Mouse (Mus musculus): ENCODE data around the gene Brd4. TPM values are rescaled to one million over a fixed set of nuclear protein-coding genes. Genes with fewer than 3 reads are reported as not detected.
A peak's percentile ranks its signal among the peaks of the same experiment; 100 is the strongest.

Gene Brd4
- total RNA-seq, 2 experiments from 2014 or later, result 75.4 to 77.0 TPM

DNA sequence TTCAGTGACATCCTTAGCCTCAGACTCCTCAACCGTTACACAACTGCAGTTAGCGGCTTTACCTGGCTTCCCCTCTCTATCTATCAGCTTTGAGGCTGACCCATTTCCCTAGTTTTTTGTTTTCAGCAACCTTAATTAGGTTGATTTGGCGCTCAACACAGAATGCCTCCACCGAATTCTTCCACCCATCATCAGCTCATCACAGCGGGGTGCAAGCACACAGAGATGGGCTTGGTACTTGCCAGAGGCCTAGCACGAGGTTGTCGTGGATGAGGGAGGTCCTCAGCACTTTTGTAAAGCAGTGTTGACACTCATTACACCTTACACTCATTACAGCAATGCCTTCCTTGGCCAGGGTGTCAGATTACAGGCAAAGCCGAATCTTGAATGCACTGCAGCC is 101.5 kb downstream of the Brd4 start:
- intact Hi-C loops (cut with DNase I), result no loop called here
- DNase-seq, result no peak

DNA sequence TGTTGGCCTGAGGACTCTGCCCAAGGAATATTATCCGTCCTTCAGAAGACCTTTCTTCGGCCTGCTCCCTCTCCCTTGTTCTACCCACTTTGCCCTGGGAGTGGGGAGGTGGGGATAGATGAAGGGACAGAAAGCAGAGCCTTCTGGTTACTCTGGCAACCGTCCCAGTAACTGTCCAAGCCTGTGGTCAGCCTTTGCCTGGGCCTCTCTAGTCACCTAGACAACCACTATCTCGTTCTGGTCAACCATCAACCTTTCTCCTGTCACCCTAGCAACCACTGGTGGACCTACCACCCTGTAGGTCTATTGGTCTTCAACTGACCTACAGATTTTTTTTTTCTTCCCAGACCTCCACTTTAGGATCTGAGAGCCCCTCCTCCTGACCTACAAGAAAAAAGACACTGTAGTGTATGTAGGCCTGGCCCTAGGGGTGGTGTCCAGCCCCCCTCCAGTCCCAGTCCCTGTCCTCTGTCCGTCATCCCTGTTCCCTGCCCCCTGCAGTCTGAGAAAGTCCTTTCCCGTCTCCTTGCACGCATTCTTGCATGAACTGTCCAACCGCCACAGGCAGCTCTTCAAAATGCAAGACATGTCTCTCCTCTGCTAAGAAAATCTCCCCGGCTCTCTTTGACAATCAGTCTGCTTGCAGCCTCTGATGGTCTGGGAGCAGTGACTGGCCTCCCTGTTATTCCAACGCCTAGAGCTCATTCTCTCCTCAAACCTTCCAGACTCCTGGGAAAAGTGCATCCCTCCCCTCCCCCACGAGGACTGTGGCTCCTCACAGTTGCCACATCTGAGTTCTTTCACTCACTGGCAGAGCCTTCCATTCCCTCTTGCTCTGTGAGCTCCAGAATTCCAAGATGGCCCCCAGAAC is 104.7 kb downstream of the Brd4 start:
- no peak for DNase-seq
- intact Hi-C loops (cut with DNase I), result no loop called here

DNA sequence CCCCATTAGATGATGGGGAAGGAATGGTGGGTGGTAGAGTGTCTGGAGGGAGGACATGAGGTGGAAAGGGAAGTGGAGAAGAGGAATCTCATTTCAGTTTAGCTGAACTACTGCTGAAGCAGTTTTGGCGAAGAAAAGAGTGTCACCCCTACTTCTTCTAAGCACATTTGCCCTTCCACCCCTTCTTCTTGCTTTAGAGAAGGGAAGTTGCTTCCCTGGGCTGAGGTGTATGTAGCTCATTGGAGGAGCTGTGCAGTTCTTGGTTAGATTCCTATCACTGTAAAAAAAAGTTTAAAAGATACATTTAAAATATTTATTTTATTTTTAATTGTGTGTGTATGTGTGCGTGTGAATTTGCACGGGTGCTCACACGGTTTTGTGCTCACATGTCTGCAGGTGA is 107.6 kb downstream of the Brd4 start:
- no peak for DNase-seq
- intact Hi-C loops (cut with DNase I), result no loop called here

DNA sequence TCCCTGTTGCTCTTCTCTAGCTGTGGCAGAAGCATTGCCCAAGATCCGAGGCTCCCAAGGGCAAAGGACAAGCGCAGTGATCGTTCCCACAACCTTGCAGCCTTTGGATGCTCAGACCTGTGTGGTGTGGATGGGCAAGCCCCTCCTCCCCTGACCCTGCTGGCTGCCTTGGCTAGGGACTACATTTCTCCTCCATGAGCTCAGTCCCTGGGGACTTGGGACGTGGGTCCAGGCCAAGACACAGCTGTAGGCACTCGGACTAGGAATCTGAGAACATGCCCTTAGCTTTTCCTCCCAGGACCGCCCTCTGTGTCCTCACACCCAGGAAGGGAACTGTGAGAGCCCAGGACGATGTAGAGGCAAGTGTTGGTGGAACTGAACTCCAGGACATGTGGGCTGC is 111.4 kb downstream of the Brd4 start:
- peak; percentile 90 to 93 for DNase-seq
- intact Hi-C loops (cut with DNase I), result no loop called here

DNA sequence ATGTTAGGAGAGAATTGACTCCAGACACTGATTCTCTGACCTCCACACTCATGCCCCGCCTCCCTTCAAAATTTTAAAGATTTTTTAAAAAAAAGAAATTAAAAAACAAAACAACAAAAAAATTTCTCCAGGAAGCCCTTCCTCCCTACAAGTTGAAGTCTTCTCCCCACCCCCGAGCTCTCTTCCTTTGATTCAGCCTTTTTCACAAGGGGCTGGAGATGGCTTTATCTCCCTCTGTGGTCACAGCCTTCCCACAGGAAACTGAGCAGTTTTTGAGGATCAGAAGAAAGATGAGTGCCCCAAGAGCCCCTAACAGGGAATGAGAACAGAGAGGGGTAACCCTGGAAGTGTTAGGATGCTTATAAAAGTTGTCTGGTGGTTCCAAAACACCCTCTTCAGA is 112.0 kb downstream of the Brd4 start:
- DNase-seq, result no peak
- intact Hi-C loops (cut with DNase I), result no loop called here

DNA sequence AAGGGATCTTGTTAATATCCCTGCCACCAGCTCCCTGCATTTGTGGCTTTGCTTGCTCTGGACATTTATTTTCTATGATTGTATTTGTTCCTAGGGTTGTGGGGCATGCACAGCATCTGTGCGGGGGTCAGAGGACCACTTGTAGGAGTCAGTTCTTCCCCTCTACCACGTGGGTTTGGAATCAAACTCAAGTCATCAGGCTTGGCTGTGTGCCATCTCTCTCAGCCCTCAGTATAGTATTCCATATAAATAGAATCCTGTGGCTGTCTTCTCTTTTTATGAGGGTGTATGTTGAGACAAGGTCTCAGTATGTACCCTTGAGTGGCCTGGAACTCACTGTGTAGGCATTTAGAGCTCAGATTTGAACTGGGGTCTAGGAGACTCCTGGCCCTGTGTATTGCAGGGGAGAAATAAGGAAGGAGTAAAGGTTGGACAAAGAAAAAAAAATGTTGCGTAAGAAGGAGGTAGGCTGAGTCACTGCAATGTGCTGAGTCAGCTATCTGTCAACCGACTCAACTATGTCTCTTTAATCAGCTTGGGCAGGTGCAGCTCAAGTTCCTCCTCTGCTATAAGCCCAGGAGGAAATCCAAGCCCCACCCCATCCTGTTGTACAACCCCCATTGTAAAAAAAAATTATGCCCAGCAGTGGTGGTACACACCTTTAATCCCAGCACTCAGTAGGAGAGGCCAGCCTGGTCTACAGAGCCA is 114.8 kb downstream of the Brd4 start:
- intact Hi-C loops (cut with DNase I), result no loop called here
- no peak for DNase-seq

DNA sequence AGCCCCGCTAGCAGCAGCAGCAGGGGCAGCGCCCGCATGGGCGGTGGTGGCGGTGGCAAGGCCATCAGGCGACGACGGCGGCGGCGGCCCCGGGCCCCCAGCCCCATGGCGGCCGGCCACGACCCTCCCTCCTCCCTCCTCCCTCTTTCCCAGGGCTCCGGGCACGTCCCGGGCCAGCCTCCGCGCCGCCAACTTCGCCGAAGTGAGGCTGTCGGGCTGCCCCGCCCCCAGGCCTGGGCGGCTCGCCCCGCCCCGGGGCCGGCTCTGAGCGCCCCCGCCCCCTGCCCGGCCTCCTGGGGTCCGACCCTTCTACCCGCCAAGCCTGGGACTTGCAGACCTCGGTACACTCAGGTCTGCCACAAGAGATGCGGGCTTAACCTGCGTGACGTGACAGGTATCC is 117.8 kb downstream of the Brd4 start, which contains the start of gene Notch3:
Notch3 (minus strand) TSS at position 166 of the 400 bp plus-strand sequence.
- intact Hi-C loops (cut with DNase I), result loop anchor here (1.0 kb wide), 1 partner anchor 43 kb away; no protein-coding TSS in a partner anchor
- DNase-seq, result peak; percentile 64 to 74

DNA sequence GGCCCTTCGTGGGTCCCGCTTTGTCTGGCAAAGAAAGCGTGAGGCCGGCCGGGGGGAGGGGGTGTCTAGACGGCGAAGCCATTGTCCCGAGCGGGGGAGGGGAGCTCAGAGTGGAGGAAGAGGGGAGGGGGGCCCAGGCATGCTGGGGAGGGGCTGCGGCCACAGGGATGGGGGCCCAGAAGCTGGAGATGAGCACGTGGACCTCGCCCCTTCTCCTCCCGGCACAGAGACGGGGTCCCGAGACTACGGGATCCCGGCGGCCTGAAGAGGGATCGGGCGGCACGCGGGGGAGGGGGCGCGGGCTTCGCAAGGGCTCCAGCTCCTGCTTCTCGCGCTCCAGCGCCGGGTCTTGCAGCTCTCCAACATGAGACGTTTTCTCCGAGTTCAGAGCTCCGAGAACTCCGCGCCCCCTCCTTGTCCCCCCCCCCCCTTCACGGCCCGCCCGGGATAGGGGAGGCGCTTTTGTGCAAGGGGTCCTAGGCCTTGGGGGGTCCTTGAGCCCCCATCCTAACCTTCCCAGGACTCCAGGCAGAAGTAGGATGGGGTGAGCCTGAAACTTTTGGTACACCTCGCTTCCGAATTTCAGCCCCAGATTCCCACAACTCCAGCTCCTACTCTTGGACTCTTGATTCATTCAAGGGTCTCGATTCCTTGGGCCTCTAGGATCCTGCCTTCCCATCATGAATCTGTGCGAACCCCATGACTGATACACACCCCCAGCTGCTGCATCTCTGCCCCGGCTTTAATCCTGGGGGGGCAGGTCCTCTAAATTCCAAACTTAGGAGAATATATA is 118.5 kb downstream of the Brd4 start:
- DNase-seq, result peak; percentile 74 to 75
- intact Hi-C loops (cut with DNase I), result loop anchor here (1.0 kb wide), 1 partner anchor 43 kb away; no protein-coding TSS in a partner anchor

DNA sequence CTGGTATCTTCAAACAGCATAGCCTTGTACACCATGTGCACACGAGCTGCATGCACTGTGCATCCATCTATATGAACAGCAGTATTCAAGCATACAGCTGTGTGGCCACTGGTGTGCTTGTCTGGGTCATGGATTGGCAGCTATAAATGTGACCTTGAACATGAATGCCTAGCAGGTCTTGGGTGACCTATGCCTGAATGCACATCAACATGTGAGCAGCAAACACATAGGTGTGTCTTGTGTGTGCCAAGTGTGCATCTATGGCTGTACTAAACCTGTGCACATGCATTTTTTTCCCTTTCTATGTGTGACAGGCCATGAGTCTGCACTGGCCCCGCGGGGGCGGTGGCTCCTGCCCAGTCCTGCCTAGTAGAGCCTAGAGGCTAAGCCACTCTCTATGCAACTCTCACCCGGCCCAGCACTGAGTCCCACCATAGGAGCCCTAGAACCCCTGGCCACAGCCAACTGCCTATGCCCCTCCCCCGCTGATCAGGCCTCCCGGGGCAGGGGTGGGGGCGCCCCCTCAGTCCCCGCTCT is 119.2 kb downstream of the Brd4 start:
- peak; percentile 33 to 44 for DNase-seq
- intact Hi-C loops (cut with DNase I), result no loop called here

DNA sequence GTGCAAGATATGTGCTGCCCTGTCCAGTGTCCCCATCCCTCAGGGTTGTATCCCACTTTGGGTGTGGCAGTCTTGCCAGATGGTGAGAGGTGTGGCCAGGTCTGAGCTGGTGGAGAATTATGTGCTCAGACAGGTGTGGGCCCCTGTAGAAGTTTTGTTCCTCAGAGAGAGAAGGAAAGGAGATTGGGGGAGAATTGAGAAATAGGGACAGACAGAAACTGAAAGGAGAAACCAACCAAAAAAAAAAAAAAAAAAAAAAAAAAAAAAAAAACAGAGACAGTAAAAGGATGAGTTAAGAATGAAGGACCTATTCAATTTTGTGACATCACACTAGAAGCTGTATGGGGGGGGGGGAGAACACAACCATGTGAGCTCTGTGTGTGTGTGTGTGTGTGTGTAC is 119.7 kb downstream of the Brd4 start:
- intact Hi-C loops (cut with DNase I), result no loop called here
- no peak for DNase-seq

DNA sequence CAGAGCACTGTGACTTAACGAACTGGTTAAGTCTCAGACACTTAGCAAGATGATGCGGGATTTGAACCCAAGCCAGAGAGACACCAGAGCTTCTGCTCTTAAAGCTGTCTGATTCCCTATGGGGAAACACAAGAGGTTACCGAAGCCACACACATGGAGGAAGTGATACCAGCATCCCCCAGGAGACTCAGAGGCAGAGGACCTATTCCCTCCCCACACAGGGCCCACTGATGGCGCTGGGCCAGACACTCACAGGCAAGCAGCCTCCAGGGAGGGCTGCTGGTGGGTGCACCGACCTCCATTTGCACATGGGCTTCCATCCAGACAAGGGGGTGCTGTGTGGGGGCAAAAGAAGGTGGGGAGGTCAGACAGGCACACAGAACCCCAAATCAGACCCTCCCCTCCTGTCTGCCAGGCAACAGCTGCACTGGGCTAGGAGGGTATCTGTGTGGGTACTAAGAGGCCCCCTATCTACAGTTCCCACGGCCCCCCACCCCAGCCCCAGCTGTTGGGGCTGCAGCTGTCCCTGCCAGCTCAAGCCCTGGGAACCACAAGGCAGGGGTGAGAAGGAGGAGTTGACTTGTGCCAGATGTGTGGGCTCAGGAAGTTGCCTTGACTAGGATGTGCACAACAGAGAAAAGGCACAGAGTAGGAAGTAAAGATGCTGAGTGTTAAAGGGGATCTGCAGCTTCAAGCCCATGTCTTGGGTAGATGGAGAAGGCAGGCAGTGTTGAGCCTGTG is 120.4 kb downstream of the Brd4 start:
- peak; percentile 36 to 48 for DNase-seq
- intact Hi-C loops (cut with DNase I), result loop anchor here (2.0 kb wide), 1 partner anchor 45 kb away; no protein-coding TSS in a partner anchor

DNA sequence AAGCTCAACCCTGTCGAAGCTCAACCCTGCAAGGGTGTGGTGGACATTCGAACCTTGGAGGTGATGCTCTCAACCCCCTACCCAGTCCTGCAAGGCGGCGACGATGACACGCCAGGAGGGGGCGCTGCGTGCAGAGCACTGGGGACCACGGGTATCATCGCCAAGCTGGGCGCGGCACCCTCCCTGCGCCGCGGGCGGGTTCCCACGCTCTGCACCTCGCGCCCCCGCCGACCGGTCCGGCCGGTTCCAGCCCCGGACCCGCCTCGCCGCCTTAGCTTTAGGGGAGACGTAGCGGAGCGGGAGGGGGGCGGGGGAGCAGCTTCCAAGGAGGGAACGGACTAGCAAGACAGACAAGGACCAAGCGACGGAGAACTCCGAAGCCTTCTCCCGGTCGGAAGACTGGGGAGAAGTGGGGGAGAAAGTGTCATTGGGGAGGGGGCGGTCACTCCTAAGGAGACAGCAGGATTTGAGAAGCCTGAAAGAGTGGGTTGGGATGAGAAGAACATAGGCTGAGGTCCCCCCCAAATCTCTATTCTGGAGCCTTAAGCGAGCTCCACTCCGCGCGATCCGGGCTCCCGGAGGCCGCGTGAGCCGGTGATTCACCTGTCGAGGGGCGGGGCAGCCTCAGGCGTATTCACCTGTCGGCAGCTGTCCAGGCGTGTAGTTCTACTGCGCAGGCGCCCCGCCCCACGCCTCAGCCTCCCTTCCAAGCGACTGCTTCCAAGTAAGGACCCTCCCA is 122.2 kb downstream of the Brd4 start:
- DNase-seq, result peak; percentile 71 to 79
- intact Hi-C loops (cut with DNase I), result loop anchor here (2.0 kb wide), 1 partner anchor 47 kb away; no protein-coding TSS in a partner anchor

DNA sequence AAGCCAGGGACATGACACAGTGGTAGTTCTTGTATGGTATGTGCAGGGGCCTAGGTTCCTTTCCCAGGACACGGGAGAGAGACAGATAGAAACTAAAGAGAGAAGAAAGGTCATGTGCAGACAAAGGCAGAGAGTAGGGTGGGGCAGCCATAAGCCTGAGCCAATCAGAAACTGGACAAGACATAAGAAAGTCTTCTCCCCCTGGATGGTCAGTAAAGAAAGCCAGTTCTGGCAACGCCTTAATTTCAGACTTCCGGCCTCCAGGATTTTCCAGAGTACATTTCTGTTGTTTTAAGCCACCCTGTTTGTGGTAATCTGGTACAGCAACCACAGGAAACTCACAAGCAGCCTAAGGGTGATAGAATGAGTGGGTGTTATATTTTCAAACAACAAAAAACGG is 123.6 kb downstream of the Brd4 start:
- intact Hi-C loops (cut with DNase I), result no loop called here
- DNase-seq, result peak; percentile 17 to 32

DNA sequence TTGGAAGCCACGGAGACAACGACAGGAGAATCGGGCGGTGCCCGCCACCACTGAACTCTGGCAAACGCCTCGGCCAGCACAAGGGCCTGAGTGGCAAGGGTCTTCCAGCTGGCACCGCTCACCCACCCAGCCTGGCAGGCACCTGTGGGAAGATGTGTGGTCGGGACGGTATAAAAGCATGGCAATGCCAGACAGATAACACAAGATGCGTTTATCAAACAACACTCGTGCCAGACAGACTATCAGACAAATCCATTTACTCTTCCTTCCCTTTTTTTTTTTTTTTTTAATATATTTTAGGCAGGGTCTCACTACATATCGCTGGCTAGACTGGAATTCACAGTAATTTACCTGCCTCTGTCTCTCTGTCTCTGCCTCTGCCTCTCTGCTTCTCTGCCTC is 125.7 kb downstream of the Brd4 start:
- DNase-seq, result no peak
- intact Hi-C loops (cut with DNase I), result no loop called here

DNA sequence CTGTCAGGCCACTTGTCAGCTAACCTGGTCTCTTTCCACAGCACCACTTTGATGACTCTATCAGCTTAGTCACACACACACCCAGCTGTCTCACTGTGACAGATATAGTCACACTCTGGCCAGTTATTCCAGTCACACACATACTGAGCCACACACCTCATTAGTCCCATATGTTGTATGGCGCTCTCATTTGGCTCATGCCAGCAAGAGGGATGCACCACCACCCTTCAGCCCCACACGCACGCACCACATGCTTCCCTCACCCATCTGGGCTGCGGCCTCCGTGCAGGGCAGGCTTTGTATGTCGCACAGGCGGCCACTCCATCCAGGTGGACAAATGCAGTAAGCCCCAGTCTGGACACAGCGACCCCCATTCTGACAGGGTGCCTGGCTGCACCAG is 137.8 kb downstream of the Brd4 start:
- DNase-seq, result no peak
- intact Hi-C loops (cut with DNase I), result no loop called here

Data from heart, postnatal 10 days (tissue).